Mouse (Mus musculus): ENCODE measurements around the gene Pigg.
A peak's percentile ranks its signal among the peaks of the same experiment; 100 is the strongest.
"Not testable (repeated sequence)": the region's sequence is repeated elsewhere in the genome, so short reads cannot be mapped to it uniquely, and the experiment has no call there.

Pigg gene

DNA sequence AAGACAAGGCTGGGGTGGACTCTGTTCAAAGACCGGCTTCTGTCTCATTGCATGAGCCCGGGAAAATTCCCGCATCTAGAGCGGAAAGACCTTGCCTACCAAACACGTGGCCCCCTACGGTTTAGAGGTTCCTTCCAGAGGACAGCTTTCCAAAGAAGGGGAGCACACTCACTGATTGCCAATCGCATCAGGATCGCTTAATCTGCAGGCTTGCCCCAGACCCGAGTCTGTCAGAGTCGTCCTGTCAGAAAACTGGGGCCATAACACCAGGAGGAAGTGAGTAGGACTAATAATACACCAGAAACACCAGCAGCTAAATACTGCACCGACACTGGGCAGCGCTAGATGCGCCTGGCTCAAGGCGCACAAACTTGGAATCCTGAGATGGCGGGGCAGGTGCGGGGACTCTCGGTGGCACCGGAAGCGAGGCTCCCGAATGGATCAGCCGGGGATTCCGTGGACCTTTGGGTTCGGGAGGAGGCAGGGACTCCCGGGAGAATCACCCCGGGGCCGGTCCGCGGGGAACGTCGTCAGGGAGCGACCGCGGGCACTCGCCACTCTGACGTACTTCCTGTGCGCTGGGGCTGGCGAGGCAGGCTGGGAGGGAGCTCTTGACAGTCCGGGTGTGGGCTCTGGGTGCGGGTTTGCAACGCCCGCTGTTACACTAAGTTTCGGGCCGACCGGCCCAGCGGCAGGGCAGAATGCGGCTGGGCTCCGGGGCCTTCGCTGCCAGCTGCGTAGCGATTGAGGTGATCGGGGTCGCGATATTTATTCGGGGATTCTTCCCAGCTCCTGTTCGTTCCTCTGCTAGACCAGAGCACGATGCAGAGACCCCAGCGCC lies at the start of gene Pigg:
TSS of gene Pigg (plus strand) at position 386 of the 841 bp plus-strand sequence.
- peak; percentile 93 for DNase-seq

DNA sequence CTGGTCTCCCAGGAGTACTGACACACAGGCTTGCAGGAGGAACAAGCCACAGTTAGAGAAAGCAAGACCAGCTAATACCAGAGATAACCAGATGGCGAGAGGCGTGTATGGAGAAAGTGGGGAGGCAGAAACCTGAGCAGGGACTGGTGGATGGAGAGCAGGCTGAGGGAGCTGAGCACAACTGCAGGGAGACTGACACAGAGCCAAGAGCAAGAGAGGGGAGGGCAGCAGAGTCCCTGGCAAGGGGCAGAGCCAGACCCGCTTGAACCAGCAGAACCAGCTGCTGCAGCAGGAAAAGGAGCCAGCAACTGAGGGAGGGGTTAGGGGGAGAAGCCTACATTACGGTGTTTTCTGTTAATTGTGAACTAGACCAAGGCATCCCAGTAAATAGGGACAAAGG lies 49.7 kb upstream of the Pigg start:
- peak in 1 of 2 experiments; percentile 22 for DNase-seq

DNA sequence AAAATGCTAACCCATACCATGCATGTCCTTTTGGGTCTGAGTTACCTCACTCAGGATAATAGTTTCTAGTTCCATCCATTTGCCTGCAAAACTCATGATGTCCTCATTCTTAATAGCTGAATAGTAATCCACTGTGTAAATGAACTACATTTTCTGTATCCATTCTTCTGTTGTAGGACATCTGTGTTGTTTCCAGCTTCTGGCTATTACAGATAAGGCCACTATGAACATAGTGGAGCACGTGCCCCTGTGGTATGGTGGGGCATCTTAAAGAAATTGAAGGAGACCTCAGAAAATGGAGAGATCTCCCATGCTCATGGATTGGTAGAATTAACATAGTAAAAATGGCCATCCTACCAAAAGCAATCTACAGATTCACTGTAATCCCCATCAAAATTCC lies 48.6 kb upstream of the Pigg start:
- DNase-seq: not testable (repeated sequence)

DNA sequence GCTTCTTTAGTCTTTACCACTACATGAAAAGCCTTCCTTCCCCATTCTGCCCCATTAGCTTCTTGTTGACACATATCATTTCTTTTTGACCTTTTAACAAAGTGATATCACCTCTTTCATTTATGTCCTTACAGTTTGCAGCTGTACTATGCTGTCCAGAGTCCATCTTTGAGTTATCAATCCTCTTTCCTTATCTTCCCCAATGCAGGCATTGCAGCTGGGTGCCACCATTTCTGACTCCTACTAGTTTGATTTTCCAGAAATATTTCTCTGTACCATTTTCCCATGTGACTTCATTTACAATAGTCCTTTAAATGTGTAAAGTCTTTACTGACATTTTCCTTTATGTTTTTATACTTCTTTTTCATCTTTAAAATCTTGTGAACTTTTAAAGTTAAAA lies 45.4 kb upstream of the Pigg start:
- no peak for DNase-seq

DNA sequence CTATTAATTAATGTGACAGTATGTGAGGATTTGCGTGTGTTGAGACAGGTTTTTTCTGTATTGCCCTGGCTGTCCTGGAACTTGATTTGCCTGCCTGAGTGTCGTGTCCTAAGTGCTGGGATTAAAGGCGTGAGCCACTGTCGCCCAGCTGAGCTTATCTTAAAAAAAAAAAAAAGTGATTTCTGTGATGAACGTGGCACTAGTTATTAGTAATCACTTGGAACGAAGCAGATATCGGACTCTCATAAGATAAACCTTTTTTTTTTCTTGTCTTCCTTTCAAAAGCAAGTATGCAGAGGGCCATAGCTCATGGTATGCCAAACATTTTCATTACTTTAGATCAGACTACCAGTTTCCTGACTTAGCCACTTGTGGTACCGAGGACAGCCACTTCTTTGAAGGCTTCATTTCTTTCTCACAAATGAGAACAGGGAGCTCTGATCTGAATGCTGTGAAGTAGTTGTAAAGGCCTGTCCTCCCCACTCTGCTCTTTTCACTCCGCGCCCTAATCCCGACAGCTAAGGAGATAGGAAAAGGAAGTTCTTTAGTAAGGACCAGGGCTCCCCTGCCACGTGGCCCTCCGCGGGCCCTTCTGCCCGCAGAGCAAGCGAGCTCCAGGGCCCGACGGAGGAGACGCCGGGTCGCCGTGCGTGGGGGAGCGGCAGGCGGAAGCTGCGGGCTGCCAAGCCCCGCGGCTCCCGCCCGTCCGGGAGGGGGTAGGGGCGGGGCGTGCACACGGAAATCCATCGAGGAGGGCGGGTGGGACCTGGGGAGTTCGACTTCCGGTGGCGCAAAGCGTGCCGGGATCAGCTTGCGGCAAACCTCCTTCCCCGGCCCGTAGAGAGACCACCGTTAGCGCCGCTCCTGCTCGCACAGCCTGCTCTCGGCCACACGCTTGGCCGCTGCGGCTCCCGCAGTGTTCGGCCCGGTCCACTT lies 44.0 kb upstream of the Pigg start, which contains the start of gene Dr1:
TSS of gene Dr1 (plus strand) at position 771 of the 936 bp plus-strand sequence.
- peak; percentile 90 to 93 for DNase-seq

DNA sequence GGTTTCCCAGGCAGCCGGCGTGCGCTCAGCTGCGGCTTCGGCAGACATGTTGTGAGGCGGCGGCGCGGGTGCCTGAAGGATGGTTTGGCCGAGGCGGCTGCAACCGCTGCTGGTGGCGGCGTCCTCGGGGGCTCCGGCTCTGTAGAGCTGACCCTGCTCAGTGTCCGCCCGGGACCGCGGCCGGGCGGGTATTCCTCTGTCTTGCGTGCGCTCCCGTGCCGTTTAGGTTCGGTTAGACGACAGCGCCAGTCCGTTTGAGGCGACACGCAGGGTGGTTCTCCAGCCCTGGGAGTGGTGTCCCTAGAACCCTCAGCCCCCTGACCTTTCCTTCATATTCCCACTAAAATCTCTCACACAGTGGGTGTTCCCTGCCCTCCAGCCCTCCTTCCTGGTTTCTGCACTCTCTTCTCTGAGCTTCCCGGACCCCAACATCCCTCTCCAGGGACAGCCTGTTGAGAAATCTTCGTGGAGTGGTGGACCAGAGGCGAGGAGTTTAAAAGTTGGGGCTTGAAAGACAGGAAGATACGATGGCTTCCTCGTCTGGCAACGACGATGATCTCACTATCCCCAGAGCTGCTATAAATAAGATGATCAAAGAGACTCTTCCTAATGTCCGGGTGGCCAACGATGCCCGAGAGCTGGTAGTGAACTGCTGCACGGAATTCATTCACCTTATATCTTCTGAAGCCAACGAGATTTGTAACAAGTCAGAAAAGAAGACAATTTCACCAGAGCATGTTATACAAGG lies 43.2 kb upstream of the Pigg start:
- DNase-seq: no peak

DNA sequence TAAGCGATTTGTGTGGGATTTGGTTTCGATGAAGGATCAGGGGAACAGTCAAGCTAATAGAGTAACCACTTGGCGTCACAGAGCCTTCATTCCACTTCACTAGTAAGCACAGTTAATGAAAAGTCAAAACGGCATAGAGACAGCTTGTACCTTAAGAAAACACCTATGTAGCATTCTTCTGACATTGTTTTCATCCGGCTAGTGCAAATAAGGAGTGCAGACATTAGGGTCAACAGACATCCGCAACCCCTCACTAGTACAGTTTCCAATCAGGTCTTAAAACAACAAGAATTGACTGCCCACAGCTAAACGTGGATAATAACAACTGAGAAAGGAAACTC lies 42.6 kb upstream of the Pigg start:
- no peak for DNase-seq

DNA sequence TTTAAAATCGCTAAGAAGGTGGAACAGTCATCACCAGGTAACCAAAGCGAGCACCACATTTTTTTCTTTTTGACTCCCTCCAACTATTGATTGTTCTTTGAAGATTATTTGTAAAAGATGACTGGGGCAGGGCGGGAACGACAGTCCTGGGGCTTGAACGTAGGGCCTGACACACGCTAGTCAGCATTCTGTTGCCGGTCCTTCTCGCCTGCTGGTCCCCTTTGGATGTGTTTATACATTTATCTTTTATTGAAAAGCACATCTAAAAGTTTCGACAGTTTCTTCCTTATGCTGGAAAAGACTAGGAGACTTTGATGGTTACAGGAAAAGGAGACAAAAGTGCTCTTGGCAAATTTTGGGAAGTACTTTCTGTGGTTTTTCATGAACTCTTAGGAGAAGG lies 42.0 kb upstream of the Pigg start:
- no peak for DNase-seq

DNA sequence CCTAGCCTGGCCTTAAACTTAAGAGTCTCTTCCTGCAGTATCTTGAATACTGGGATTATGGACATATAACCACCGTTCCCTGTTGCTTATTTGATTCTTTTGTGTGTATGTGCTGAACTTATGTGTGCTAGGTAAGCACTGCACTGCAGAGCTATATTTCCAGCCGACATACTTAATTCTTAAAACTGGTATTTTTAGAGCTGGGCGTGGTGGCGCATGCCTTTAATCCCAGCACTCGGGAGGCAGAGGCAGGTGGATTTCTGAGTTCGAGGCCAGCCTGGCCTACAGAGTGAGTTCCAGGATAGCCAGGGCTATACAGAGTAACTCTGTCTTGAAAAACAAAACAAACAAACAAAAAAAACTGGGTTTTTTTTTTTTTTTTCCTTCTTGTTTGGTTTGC lies 41.1 kb upstream of the Pigg start:
- DNase-seq: not testable (repeated sequence)

DNA sequence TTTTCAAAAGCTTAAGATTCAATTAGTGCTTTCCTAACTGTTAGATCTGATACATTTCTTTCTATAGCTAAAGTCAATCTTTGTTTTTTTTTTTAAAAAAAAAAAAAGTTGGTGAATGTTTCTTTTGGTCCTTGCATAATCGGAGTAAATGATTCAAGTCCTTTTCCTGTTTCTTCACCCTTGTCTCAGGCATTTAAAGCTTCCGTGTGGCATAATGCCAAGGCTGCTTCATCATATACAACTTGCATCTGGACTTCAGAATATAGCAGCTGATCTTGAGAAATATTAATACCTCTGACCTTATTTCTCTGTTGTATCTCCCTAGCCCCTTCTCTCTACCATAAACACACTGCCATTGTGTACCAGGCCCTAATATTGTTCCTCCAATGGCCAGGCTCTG lies 25.5 kb upstream of the Pigg start:
- no peak for DNase-seq

DNA sequence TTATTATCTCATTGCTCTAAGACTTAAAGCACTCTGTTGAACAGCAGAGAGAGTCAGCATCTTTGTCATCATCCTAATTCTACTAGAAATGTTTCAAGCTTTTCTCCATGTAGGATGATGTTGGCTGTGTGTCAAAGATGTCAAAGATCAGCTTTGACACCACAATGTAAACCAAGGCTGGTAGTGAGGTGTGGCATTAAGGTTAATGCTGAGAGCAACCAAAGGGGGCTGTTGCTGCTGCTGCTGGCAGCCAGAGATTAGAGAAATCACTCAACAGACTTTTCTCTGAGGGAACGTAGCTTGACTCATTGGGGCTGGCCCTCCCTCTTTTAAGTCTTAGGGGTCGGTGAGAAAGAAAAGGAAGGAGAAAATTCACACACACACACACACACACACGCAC lies 10.8 kb upstream of the Pigg start:
- DNase-seq: no peak

DNA sequence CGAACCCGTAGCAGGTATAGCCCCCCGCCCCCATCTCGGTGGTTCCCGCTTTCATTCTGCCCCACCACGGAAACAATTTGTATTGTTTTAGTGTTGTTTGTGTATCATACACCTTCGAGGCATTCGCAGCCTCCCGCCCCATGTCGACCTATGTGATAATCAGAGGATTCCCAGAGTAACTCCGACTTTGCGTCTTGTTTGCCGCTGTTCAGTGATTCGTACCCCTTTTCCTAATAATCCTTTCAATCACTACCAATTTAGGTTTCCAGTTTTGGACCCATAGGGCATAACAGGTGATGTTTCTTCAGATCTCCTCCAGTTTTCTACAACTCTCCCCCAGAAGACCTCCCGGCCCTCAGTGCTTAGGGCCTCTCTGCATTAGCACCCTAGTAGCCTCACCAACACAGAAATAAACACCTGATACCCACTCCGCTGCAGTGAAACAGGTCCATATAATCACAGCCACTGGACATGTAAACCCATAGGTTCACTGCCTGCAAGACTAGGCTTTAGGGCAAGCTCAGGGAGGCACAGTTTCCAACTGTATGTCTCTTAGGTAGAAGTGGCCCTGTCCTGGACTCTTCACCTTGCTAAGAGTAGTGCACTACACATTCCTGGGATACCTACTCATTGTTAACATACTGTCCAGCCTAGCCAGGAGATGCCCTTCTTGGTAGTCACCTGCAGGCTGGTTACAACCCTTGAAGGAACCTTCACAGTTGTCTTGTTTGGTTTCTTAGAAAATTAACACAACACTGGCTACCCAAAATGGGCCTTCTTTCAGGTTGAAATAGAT lies 854 bp downstream of the Pigg start:
- DNase-seq: no peak

DNA sequence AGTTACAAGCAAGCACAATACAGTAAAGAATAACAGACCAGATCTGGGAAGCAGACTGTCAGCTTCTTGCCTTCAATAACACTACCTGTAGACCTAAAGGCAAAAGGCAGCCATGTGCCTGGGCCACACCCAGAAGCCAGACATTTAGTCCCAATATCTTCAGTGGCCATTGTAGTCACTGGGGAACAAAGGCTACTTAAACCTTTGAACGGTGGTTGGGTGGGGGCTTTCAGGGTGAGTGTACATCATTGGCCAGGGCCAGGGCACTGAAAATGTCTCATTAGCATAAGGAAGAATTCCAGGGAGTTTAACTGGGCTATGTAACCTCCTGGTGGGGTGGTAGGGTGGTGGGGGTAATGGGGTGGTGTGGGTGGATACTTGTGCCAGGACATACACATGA lies 18.6 kb downstream of the Pigg start:
- no peak for DNase-seq

DNA sequence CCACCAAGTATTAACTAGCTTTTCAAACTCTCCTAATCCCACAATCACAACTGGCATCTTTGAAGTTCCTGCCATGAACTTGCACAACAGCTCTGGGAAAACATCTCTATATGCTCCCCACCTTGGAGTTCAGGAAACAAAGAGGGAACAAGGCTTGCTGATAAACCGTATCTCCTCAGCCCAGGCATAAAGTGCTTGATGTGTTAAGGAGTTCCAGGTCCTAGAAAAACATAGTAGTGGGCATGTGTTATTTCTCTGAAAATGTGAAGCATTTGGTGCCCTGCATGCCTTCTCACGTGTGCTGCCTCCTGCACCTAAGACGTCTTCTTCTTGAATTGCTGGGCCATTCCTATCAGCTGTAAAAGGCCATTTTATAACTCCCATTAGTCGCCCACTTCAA lies 25.0 kb downstream of the Pigg start:
- no peak for DNase-seq

DNA sequence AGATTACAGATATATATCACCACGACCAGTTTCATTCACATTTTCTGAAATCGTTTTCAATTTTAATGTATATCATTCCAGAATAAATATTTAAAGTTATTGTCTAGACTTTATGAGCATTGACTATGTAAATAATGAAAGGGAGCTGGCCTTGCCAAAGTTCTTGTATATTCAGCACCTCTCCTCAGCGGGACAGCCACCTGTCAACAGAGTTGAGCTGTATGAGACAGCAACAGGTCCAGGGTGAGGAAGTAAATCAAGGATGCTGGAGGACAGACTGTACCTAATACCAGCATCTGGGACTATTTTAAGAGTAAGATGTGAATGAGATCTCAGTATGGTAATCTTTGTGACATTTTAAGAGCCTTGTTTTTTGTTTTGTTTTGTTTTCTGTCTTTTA lies 25.6 kb downstream of the Pigg start:
- no peak for DNase-seq

DNA sequence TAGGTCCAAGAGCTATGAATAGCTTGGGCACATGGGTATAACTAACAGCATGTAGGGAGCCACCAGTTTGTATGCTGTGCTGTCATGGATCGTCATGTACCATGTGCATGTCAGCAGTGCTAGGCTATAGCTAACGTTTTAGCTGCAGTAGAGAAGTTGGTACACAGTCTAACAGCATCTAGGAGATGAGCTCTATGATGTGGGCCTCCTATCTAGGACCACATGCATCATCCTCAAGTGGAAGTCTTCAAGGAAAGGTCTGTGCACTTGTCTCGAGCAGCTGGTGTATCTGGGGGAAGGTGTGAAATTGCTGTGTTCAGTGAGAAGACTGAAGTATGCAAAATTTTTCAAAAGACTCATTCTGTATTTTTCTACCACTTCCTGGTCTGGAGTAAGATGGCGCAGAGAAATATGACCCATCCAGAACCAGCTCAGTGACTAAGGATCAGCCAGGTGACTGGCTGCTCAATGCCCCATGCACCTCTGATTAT lies 31.3 kb downstream of the Pigg start:
- no peak for DNase-seq

DNA sequence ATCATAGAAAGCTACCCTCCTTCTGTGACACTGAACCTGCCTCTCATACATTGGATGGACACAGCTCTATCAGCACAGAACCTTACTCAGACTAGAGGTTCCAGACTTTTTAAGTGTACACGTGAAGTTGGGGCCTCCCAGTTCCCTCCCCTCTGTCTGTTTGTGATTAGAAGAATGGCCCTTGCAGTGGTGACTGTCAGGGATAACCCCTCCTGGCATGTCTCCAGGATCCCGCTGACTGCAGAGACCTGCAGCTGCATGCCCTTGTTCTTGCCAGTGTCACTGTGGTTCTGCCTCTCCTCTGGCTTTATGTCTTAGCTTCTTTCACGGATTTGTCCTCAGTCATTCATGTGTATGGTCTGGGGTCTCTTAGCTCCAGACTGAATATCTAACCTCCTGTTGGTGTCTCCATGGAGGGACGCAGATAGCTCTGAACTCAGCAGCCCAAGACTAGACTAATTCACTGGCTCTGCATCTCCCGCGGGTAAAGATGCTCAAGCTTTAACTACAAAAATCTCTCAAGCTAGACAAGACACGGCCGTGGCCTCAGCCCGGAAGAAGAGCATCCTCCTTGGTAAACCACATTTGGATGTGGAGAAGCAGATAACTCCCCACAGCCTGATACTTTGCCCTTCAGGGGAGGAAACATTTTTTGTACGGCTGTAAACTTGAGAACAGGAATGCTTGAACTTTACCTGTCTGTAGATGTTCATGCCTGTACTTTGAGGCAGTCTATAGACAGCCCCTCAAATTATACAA lies 33.1 kb downstream of the Pigg start:
- no peak for DNase-seq

DNA sequence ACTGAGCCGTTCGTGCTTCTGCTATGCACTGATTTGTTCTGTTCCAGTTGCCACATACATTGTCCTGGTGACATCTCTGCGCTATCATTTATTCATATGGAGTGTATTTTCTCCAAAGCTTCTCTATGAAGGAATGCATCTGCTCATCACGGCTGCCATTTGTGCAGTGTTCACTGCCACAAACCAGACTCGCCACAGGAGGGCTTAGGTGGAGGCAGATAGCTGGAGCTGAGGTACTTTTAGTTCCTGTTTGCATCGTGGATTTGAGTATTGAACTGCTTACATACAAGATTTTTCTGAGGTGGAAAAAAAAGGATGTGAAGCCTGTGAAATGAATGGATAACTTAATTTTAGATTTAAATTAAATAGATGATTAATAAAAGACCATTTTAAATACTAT lies 35.4 kb downstream of the Pigg start:
- no peak for DNase-seq

DNA sequence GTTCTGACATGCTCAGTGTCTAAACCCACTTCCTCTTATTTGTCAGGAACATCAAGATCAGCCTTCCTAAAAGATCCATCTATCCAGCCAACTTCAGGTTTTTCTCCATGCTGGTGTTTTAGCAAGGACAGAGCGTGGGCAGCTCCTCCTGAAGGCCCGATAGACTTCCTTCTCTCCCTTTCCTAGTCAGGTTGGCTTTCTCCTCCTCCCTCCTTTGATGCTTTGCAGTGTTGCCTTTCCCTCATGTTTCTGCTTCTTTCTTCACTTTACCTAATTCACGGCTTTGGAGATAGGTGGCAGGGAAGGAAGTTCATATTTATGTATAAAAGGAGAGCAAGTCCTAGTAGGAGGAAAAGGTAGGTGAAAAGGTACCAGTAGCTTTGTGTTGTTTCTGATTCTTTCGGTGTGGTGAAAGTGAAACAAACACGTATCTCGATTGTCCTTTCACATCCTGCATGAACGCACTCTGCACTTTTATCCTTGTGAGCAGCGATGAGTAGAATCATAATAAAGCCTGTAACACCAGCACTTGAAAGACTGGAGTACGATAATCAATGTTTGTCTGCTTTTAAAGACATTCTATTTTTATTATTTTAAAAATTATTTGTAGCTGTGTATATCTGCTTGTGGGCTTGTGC lies 37.2 kb downstream of the Pigg start:
- DNase-seq: no peak

DNA sequence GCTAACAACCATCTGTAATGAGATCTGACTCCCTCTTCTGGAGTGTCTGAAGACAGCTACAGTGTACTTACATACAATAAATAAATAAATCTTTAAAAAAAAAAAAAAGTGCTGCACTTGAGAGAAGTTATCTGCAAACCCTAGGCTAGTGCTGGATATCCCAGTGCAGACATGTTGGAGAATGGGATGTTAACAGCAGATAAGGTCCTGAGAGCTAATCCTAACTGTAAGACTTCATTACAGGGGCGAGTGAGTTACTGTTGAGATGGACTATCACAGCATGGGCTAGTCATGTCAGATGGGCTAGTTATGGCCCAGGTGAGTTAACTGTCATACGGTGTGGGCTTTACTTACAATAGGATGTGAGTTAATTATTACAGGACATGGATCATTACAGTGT lies 41.6 kb downstream of the Pigg start:
- no peak for DNase-seq

DNA sequence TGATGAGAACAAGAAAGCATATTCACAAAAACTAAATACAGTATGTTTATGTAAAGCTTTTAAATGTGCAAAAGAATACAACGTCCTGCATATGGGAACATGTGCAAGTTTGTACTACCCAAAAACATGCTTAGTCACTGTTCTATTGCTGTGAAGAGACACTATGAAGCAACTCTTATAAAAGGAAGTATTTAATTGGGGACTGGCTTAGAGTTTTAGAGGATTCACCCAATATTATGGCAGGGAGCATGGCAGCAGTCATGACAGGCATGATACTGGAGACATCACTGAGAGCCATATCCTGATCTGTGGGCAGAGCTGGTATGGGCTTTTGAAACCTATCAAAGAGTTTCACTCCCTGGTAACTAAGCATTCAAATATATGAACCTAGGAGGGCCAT lies 45.5 kb downstream of the Pigg start:
- DNase-seq: no peak

All from lung, postnatal 4 days (tissue).